Mouse (Mus musculus): ENCODE measurements at regions not wholly inside any gene's neighbourhood (a gene's known extent, or its start where the extent isn't known, plus 50 kb on each side); places are given as distances from the start of the nearest gene placed in this dataset.

DNA sequence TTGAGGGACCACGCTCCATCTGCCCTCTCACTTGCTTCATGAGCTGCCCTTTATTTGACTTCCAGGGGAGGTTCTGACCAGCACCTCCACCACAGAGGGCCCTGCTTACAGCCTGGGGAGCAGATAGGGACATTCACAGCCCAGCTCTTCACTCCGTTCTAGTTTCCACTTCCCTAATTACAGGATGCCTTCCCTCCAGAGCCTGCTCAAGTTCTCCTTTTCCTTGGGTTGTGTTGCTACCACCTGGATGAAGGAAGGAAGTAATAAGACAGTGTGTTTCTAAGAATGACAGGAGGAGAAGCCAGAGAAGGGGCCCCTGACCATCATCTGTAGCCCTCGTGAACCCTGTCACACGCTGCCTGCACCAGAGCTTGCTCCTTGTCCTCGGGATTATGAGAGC lies 152.1 kb downstream of the Maf start:
- Histone ChIP-seq H3K27me3 (ENCODE audit: control insufficient read depth, insufficient read depth, low read length) (no peaks in the 10 kb centered on the region), H3K27ac (no peak overlapping the region), H3K4me3 (replicated peaks; ENCODE audit: low read length) (no peak overlapping the region), H3K4me1 (replicated peaks; ENCODE audit: control insufficient read depth, insufficient read depth, low read length) (no peaks in the 10 kb centered on the region), H3K4me2 (replicated peaks) (no peak overlapping the region), H3K36me3 (replicated peaks; ENCODE audit: control insufficient read depth, insufficient read depth) (no peaks in the 10 kb centered on the region), H3K9ac (no peak overlapping the region), H3K9me3 (ENCODE audit: control insufficient read depth, low read length) (no peaks in the 10 kb centered on the region)
- 91% methylated on average over 5 of the region's 5 CpGs for WGBS
- DNase-seq (ENCODE audit: low spot score): no peak
- ATAC-seq (ENCODE audit: low FRiP score): no peak

DNA sequence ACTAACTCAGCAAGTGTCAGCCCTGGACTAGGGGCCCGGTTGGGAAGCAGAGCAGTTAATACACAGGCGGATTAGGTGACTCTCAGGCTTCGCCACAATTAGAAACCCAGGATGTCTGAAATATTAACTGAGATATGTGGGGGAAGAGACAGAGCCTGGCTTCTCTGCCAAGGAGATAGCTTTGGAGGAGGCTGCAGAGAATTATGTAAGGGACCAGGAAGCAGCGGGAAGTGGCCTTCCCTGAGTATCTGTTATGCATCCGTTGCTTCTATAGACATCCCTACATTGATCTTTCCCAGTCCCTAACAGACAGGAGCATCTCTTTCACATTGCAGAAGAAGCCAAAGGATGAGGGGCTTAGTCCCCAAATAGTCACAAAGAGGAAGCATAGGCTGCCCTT lies 153.4 kb downstream of the Maf start:
- no peak overlapping the region for H3K27ac ChIP-seq
- H3K4me3 ChIP-seq (replicated peaks; ENCODE audit: low read length): no peak overlapping the region
- ATAC-seq (ENCODE audit: low FRiP score): no peak
- H3K27me3 ChIP-seq (ENCODE audit: control insufficient read depth, insufficient read depth, low read length): no peaks in the 10 kb centered on the region
- H3K4me1 ChIP-seq (replicated peaks; ENCODE audit: control insufficient read depth, insufficient read depth, low read length): 0 out of 2 replicates have a peak, but pooled peaks cover under 1% of the 10 kb centered on the region
- H3K9ac ChIP-seq: no peak overlapping the region
- 86% methylated on average over 5 of the region's 5 CpGs for WGBS
- no peak overlapping the region for H3K4me2 ChIP-seq (replicated peaks)
- H3K9me3 ChIP-seq (ENCODE audit: control insufficient read depth, low read length): no peaks in the 10 kb centered on the region
- H3K36me3 ChIP-seq (replicated peaks; ENCODE audit: control insufficient read depth, insufficient read depth): no peaks in the 10 kb centered on the region
- no peak for DNase-seq (ENCODE audit: low spot score)

DNA sequence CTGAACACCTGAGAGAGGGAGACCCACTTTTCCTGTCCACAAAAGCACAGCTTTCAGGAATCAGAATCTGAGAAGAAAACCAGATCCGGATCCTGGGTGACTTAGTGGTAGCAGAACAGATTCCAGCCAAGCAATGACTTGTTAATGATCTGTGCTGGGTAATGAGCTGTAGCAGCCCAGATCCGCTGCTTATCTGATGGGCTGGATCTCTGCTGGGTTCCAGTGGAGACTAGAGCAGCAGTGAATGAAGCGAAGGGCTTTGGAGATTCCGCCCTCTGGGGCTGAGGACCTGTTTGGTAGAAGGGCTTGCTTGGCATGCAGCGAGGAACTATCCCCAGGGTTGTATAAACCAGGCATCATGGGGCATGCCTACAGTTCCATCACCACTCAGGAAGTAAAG lies 156.3 kb downstream of the Maf start:
- Histone ChIP-seq H3K27me3 (ENCODE audit: control insufficient read depth, insufficient read depth, low read length) (no peaks in the 10 kb centered on the region), H3K36me3 (replicated peaks; ENCODE audit: control insufficient read depth, insufficient read depth) (no peaks in the 10 kb centered on the region), H3K4me2 (replicated peaks) (no peak overlapping the region), H3K9ac (no peak overlapping the region), H3K27ac (no peak overlapping the region), H3K9me3 (ENCODE audit: control insufficient read depth, low read length) (no peaks in the 10 kb centered on the region), H3K4me1 (replicated peaks; ENCODE audit: control insufficient read depth, insufficient read depth, low read length) (peaks cover 5% of the 10 kb centered on the region; the same call in 1 of the 2 replicates), H3K4me3 (replicated peaks; ENCODE audit: low read length) (no peak overlapping the region)
- ATAC-seq (ENCODE audit: low FRiP score) (no peak), DNase-seq (ENCODE audit: low spot score) (no peak)
- 78% methylated on average over 5 of the region's 5 CpGs for WGBS

DNA sequence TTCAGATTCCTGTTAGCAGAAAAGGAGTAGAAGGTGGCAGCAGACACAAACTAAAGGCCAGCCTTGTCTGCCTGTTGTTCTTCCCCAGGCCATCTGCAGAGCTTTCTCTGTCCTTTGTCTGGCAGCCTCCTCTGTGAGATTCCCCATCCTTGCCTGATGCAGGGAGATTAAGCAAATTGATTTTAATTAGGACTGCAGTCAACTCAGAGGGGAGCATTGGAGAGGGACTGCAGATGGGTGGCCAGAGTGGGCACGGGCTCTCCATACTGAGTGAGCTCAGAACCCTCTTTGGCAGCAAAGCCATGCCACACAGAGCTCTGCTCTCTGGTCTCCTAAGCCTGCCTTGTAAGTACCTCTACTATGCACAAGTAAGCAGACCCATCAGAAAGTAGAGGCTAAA lies 158.5 kb downstream of the Maf start:
- Histone ChIP-seq H3K27me3 (ENCODE audit: control insufficient read depth, insufficient read depth, low read length) (no peaks in the 10 kb centered on the region), H3K9ac (no peak overlapping the region), H3K4me2 (replicated peaks) (no peak overlapping the region), H3K27ac (peak overlapping the region; percentile 38; the same call in 1 of the 2 replicates), H3K36me3 (replicated peaks; ENCODE audit: control insufficient read depth, insufficient read depth) (no peaks in the 10 kb centered on the region), H3K4me3 (replicated peaks; ENCODE audit: low read length) (no peak overlapping the region), H3K4me1 (replicated peaks; ENCODE audit: control insufficient read depth, insufficient read depth, low read length) (peaks cover 5% of the 10 kb centered on the region; the same call in 1 of the 2 replicates), H3K9me3 (ENCODE audit: control insufficient read depth, low read length) (no peaks in the 10 kb centered on the region)
- 36% methylated on average over 1 of the region's 1 CpGs for WGBS
- DNase-seq (ENCODE audit: low spot score) (no peak), ATAC-seq (ENCODE audit: low FRiP score) (no peak)

DNA sequence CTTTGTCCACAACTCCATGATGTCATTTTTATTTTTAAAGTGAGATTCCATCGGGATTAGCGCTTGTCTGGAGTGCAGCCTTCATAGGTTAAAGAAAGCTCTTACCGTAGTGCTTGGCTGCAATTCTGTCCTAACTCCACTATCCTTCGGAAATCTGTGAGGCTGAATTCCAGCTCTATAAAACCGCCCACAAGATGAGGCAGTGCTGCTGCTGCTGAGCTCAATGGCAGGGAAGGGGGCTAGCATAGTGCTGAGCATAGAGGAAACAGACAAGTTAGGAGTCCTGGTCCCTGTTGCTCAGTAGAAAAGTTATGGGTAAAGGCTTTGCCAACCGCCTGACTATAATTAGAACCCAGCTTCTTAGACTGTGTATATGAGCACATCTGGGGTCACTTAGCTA lies 163.5 kb downstream of the Maf start:
- Histone ChIP-seq H3K36me3 (replicated peaks; ENCODE audit: control insufficient read depth, insufficient read depth) (no peaks in the 10 kb centered on the region), H3K27ac (no peak overlapping the region), H3K4me1 (replicated peaks; ENCODE audit: control insufficient read depth, insufficient read depth, low read length) (peaks cover 4% of the 10 kb centered on the region; the same call in 1 of the 2 replicates), H3K4me3 (replicated peaks; ENCODE audit: low read length) (no peak overlapping the region), H3K9me3 (ENCODE audit: control insufficient read depth, low read length) (no peaks in the 10 kb centered on the region), H3K4me2 (replicated peaks) (no peak overlapping the region), H3K9ac (no peak overlapping the region), H3K27me3 (ENCODE audit: control insufficient read depth, insufficient read depth, low read length) (no peaks in the 10 kb centered on the region)
- WGBS: 81% methylated on average over 6 of the region's 6 CpGs
- no peak for ATAC-seq (ENCODE audit: low FRiP score)
- no peak for DNase-seq (ENCODE audit: low spot score)

DNA sequence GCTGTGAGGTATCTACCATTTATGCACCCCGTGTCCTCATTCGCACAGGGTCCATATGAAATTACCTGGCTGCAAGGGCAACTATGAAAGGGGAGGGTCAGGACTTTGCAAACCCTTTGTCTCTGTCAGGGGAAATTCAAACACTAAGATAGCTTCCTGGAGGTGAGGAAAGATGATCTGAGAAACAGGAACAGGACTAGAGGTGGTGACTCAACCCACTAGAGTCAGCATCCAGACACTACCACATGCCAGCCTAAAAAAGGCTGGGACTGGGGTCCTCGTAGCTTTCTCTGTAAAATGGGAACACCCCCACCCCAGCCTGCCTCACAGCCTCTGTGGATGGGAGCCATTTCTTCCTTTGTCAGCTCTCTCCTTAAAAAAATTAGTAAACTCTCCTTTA lies 164.7 kb downstream of the Maf start:
- Histone ChIP-seq H3K4me3 (replicated peaks; ENCODE audit: low read length) (no peak overlapping the region), H3K27me3 (ENCODE audit: control insufficient read depth, insufficient read depth, low read length) (no peaks in the 10 kb centered on the region), H3K36me3 (replicated peaks; ENCODE audit: control insufficient read depth, insufficient read depth) (no peaks in the 10 kb centered on the region), H3K4me1 (replicated peaks; ENCODE audit: control insufficient read depth, insufficient read depth, low read length) (no peaks in the 10 kb centered on the region), H3K9me3 (ENCODE audit: control insufficient read depth, low read length) (no peaks in the 10 kb centered on the region), H3K27ac (no peak overlapping the region), H3K9ac (no peak overlapping the region), H3K4me2 (replicated peaks) (no peak overlapping the region)
- WGBS: 88% methylated on average over 3 of the region's 3 CpGs
- DNase-seq (ENCODE audit: low spot score): no peak
- no peak for ATAC-seq (ENCODE audit: low FRiP score)

DNA sequence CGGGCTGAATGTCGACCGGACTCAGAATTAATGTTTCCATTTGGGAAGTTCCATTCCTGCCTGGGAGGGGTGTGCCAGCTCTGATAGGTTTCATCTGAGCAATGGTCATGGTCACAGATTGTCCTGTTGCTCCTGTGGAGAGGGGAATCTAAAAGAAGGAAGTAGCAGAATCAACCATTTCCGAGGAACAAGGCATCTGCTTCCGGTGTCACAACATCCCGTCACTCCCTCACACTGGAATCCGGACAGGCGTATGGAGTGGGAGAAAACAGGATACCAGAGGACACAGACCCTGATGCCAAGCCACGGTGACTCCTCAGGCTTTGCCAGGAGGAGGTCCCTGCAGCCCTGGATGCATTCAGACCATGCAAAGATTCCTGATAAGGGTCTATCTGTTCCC lies 168.0 kb downstream of the Maf start:
- no peak overlapping the region for H3K4me3 ChIP-seq (replicated peaks; ENCODE audit: low read length)
- ATAC-seq (ENCODE audit: low FRiP score) (no peak), DNase-seq (ENCODE audit: low spot score) (no peak)
- no peaks in the 10 kb centered on the region for H3K9me3 ChIP-seq (ENCODE audit: control insufficient read depth, low read length)
- WGBS: 70% methylated on average over 9 of the region's 9 CpGs
- no peak overlapping the region for H3K9ac ChIP-seq
- H3K4me2 ChIP-seq (replicated peaks): no peak overlapping the region
- H3K27ac ChIP-seq: no peak overlapping the region
- peaks cover 14% of the 10 kb centered on the region for H3K4me1 ChIP-seq (replicated peaks; ENCODE audit: control insufficient read depth, insufficient read depth, low read length)
- no peaks in the 10 kb centered on the region for H3K36me3 ChIP-seq (replicated peaks; ENCODE audit: control insufficient read depth, insufficient read depth)
- no peaks in the 10 kb centered on the region for H3K27me3 ChIP-seq (ENCODE audit: control insufficient read depth, insufficient read depth, low read length)

DNA sequence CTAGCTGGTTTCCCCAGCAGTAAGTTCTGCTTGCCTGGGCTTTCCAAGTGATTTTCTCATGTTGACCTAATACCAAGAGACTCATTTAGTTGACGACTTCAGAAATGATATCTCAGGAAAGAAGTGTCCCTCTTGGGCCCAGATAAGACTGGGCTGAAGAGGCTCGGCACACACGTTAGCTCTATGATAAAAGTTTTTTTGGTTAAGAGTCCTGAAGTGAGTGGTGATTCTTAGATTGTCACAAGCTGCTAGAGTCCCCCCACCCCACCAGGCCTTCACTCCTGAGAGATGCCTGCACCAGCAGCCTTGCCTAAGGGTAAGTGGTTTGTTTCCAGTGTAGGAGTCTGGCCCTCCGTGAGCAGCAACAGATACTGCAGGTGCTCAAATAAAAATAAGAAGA lies 169.4 kb downstream of the Maf start:
- Histone ChIP-seq H3K4me1 (replicated peaks; ENCODE audit: control insufficient read depth, insufficient read depth, low read length) (peaks cover 14% of the 10 kb centered on the region), H3K9ac (no peak overlapping the region), H3K27me3 (ENCODE audit: control insufficient read depth, insufficient read depth, low read length) (no peaks in the 10 kb centered on the region), H3K36me3 (replicated peaks; ENCODE audit: control insufficient read depth, insufficient read depth) (no peaks in the 10 kb centered on the region), H3K4me3 (replicated peaks; ENCODE audit: low read length) (no peak overlapping the region), H3K27ac (no peak overlapping the region), H3K9me3 (ENCODE audit: control insufficient read depth, low read length) (no peaks in the 10 kb centered on the region), H3K4me2 (replicated peaks) (no peak overlapping the region)
- WGBS: 88% methylated on average over 4 of the region's 4 CpGs
- DNase-seq (ENCODE audit: low spot score) (no peak), ATAC-seq (ENCODE audit: low FRiP score) (no peak)

DNA sequence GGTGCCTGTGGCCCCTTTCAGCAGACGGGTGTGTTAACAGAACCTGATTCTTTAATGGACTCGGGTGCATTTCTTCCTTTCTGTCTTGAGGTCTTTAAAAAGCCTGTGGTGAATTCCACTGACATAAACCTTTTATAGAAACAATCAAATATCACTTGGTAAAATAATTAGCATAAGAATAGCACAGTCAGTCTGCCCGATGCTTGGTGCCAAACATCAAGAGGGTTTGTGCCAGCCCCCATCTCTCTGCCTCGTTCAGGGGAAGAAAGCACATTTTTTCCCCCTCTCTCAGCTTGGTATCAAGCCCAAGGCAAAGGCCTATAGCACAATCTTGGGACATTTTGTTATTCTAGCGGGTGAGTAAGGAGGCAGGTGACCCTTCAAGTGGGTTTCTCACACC lies 169.8 kb downstream of the Maf start:
- Histone ChIP-seq H3K4me2 (replicated peaks) (no peak overlapping the region), H3K4me1 (replicated peaks; ENCODE audit: control insufficient read depth, insufficient read depth, low read length) (peaks cover 14% of the 10 kb centered on the region), H3K9me3 (ENCODE audit: control insufficient read depth, low read length) (no peaks in the 10 kb centered on the region), H3K4me3 (replicated peaks; ENCODE audit: low read length) (no peak overlapping the region), H3K27ac (no peak overlapping the region), H3K9ac (no peak overlapping the region), H3K36me3 (replicated peaks; ENCODE audit: control insufficient read depth, insufficient read depth) (no peaks in the 10 kb centered on the region), H3K27me3 (ENCODE audit: control insufficient read depth, insufficient read depth, low read length) (no peaks in the 10 kb centered on the region)
- no peak for DNase-seq (ENCODE audit: low spot score)
- ATAC-seq (ENCODE audit: low FRiP score): no peak
- WGBS: 36% methylated on average over 5 of the region's 5 CpGs

Measured in hindbrain, embryonic 14.5 days (tissue).